Comparison of ENCODE assay signal across 8 mouse cellular contexts in the genomic region with DNA sequence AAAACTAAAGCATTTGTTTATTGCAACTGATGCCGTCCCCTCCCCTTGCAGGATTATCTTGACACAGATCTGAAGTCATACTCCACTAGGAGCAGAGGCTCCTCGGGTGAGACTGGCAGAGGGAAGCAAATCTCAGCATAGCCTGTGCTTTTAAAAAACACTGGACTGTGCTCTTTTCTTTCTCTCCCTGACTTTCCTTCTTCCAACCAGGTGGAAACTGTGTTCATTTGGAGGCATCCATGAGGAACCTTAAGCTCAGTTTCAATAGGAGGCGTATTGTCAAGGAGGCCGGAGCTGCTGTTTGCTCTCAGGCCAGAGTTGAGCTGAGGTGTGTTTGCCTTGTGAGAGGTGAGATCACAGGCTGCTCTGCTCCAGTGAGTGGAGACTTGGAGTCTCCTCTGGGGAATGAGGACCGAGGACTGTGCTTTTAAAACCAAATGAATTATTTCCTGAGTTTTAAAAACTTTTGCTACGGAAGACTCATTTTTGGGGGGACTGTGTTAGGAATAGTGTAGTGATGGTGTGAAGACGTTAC. TPM values are rescaled to one million over a fixed set of nuclear protein-coding genes. Genes with fewer than 3 reads are reported as not detected.
DNase-seq lines count a peak whose midpoint lies in the region; ATAC-seq and TF ChIP-seq lines count a peak whose summit lies in the region.

No protein-coding gene starts in this region.

- H3K27ac ChIP-seq in hindbrain, embryonic 11.5 days (ENCODE audit: low read depth, low read length), result no peak overlapping the region
- H3K27ac ChIP-seq in lung, postnatal 0 days (ENCODE audit: low read length), result no peak overlapping the region

- TF ChIP-seq EP300 in lung, postnatal 0 days (IDR thresholded peaks at IDR 0.05), result no peak

- no peaks in the 10 kb centered on the region; the same call in 1 of the 2 replicates for H3K36me3 ChIP-seq in erythroblast, embryonic 14.5 days (ENCODE audit: control insufficient read depth)
- no peaks in the 10 kb centered on the region for H3K36me3 ChIP-seq in hindbrain, embryonic 11.5 days (ENCODE audit: control insufficient read depth, insufficient read depth, low read length)
- H3K36me3 ChIP-seq in lung, postnatal 0 days (ENCODE audit: insufficient read depth, low read length), result no peaks in the 10 kb centered on the region

- TF ChIP-seq CTCF in lung, postnatal 0 days (IDR thresholded peaks at IDR 0.05), result peak; percentile 37

- H3K4me3 ChIP-seq in erythroblast, embryonic 14.5 days (replicated peaks), result peak overlapping the region; percentile 57
- H3K4me3 ChIP-seq in hindbrain, embryonic 11.5 days (ENCODE audit: low read depth, low read length), result peak overlapping the region; percentile 56
- H3K4me3 ChIP-seq in lung, postnatal 0 days (ENCODE audit: low read depth, low read length), result peak overlapping the region; percentile 92

- no peaks in the 10 kb centered on the region for H3K9me3 ChIP-seq in erythroblast, embryonic 14.5 days (ENCODE audit: control insufficient read depth, low read length)
- H3K9me3 ChIP-seq in hindbrain, embryonic 11.5 days (ENCODE audit: control insufficient read depth, low read length), result no peaks in the 10 kb centered on the region
- H3K9me3 ChIP-seq in lung, postnatal 0 days (ENCODE audit: low read length), result no peaks in the 10 kb centered on the region

- no peak overlapping the region for H3K9ac ChIP-seq in hindbrain, embryonic 11.5 days (ENCODE audit: low read depth, low read length)
- peak overlapping the region; percentile 76 for H3K9ac ChIP-seq in lung, postnatal 0 days (replicated peaks; ENCODE audit: low read depth)

- no peak for ATAC-seq in erythroblast, adult 5-6 weeks (replicated peaks; ENCODE audit: low FRiP score, poor library complexity, severe bottlenecking)
- ATAC-seq in hindbrain, embryonic 11.5 days (ENCODE audit: low FRiP score), result no peak
- no peak for ATAC-seq in lung, postnatal 0 days

- no peaks in the 10 kb centered on the region for H3K4me1 ChIP-seq in erythroblast, embryonic 14.5 days (ENCODE audit: control insufficient read depth)
- H3K4me1 ChIP-seq in hindbrain, embryonic 11.5 days (replicated peaks; ENCODE audit: control insufficient read depth, insufficient read depth, low read length), result no peaks in the 10 kb centered on the region; the same call in 1 of the 2 replicates
- peaks cover 24% of the 10 kb centered on the region; the same call in 1 of the 2 replicates for H3K4me1 ChIP-seq in lung, postnatal 0 days (ENCODE audit: insufficient read depth, low read depth, low read length)

- H3K27me3 ChIP-seq in erythroblast, embryonic 14.5 days (ENCODE audit: control insufficient read depth), result peaks cover 49% of the 10 kb centered on the region
- no peaks in the 10 kb centered on the region; the same call in 1 of the 2 replicates for H3K27me3 ChIP-seq in hindbrain, embryonic 11.5 days (ENCODE audit: control insufficient read depth, insufficient read depth, low read length)
- H3K27me3 ChIP-seq in lung, postnatal 0 days (replicated peaks; ENCODE audit: insufficient read depth, low read length), result no peaks in the 10 kb centered on the region

- 36% methylated on average over 7 of the region's 7 CpGs for WGBS in hindbrain, embryonic 11.5 days
- 22% methylated on average over 7 of the region's 7 CpGs for WGBS in lung, postnatal 0 days

- DNase-seq in adipocyte (ENCODE audit: low spot score), result peak; percentile 14
- peak; percentile 13 for DNase-seq in hindbrain, embryonic 11.5 days (ENCODE audit: low spot score)
- DNase-seq in lung, postnatal 0 days (ENCODE audit: low spot score), result peak; percentile 68
- DNase-seq in left cerebral cortex, adult 9 months (ENCODE audit: low spot score in 2 of 2), result no peak
- DNase-seq in T-cell, adult 2 months (ENCODE audit: low spot score), result no peak
- no peak for DNase-seq in cerebellum, adult 11-12 months

- H3K4me2 ChIP-seq in hindbrain, embryonic 11.5 days (replicated peaks; ENCODE audit: low read depth, low read length), result peak overlapping the region; percentile 88; the same call in 1 of the 2 replicates
- peak overlapping the region; percentile 84 for H3K4me2 ChIP-seq in lung, postnatal 0 days (replicated peaks; ENCODE audit: low read depth, low read length)

RNA-seq across cellular contexts. Expression of a gene that starts 40.3 kb away (rescaled TPM):
- polyA plus RNA-seq in erythroblast, embryonic 14.5 days (2012), result not detected in 2 replicates
- 0.19 and 2.3 TPM in 2 replicates for total RNA-seq in erythroblast, adult 5-6 weeks (2015; ENCODE audit: low replicate concordance)
- 0.60 and 0.70 TPM in 2 replicates for total RNA-seq in erythroblast, adult 5-6 weeks (2017; ENCODE audit: low replicate concordance)
- polyA plus RNA-seq in hindbrain, embryonic 11.5 days (2014; fragmentation: Nextera tagmentation; extraction: Ambion mirVana), result 20.1 and 24.9 TPM in 2 replicates
- 29.7 and 35.5 TPM in 2 replicates for polyA plus RNA-seq in lung, postnatal 0 days (2015; fragmentation: Nextera tagmentation; extraction: Ambion mirVana)

Comparison
In these comparisons a context has a peak if more than half of its experiments do, and no peak if none do; other contexts are left out.
1. DNase-seq: peak in adipocyte (single experiment), hindbrain, embryonic 11.5 days (single experiment) and lung, postnatal 0 days (single experiment); none in left cerebral cortex, adult 9 months (0 of 2), T-cell, adult 2 months (single experiment) and cerebellum, adult 11-12 months (single experiment).
2. RNA of a gene that starts 40.3 kb away (polyA plus RNA-seq): 29.7 to 35.5 TPM in lung, postnatal 0 days and 20.1 to 24.9 TPM in hindbrain, embryonic 11.5 days; not detected in erythroblast, embryonic 14.5 days; every median in the first group is over 10 times any median in the second.
3. Peak in every context shown above with its lines, with median percentiles within 50 percentile points of each other: H3K4me3 ChIP-seq.